Mouse (Mus musculus) urinary bladder, postnatal 25 days (tissue): Measurements from ENCODE around the gene Fads3.
A peak's percentile ranks its signal among the peaks of the same experiment; 100 is the strongest.

Experiments used
- DNase-seq: peaks from one replicate; pipeline ENCODE4 v3.0.0; 2022; ENCODE audit warnings: low spot score

Gene Fads3

DNA sequence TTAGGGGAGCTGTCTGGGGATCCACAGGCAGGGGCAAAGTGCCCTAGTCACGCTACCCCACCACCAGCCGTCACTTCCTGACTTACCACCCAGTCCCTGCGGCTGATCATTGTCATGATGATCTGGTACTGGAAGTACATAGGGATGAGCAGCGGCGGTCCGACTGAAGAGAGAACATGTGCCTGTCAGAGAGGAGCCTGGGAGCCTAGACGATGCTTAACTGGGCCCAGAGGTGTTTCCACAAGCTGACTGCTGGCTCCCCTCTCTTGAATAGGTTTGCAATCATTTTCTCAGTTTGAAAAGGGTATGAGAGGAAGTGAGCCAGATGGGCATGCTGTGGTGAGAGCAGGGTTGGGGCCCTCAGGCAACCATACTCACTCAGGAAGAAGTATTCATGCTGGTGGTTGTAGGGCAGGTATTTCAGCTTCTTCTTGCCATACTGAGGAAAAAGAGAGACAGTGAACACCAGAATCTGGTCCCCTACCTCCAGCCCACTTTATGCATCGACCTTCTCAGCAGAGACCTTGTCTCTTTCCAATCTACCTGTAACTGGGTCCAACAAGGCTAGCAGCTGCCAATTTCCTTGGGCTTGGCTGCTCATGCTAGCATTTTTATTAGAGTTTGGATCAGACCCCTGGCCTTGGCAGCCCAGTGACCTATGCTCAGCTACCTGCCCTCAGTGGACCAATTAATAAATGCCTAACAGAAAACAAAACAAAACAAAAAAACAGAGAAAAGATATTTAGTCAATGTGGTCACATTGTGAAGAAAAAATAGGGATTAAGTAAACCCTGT is 29.0 kb downstream of the Fads3 start:
- no peak for DNase-seq

GRCm38 (mm10) chr19:10071166-10071565 is 29.8 kb downstream of the Fads3 start:
- no peak for DNase-seq

- no peak for DNase-seq
Measured at GRCm38 (mm10) chr19:10071892-10072291, 30.5 kb downstream of the Fads3 start.

GRCm38 (mm10) chr19:10073145-10073544 is 31.8 kb downstream of the Fads3 start:
- DNase-seq: no peak

- no peak for DNase-seq
Measured at GRCm38 (mm10) chr19:10078392-10078791, 37.0 kb downstream of the Fads3 start.

DNA sequence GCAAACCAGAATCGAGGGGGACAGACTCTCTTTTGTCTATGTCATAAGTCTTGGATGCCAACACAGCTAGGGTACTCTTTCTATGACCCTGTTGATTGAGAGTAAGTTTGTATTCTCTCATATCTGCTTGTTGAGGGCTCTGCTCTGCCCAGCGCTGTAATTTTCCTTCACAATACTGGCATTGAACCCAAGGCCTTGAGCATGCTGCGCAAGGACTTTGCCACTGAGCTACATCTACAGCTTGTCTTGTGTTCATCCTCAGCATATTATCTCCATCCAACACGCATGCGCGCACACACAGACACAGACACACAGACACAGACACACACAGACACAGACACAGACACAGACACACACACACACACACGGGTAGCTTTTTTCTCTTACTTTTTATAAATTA is 39.0 kb downstream of the Fads3 start:
- DNase-seq: no peak

DNA sequence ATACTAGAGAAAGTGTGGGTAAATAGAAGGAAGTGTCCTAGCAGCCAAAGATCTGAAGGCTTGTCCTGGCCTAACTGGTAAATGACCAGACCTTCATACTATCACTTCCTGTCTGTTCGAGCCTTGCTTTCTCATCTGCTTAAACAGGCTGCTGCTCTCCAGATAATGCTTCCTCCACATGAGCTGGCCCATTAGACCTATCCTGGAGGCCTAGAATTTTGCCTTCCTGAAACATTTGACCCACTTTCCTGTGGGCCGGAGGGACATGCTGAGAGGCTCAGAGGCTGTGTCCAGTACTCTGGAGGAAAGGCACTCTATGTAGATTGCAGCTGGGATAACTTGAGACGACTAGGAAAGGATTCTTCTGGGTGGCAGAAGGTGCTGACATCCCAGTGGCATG is 40.7 kb downstream of the Fads3 start:
- DNase-seq: no peak

GRCm38 (mm10) chr19:10085454-10085853 is 44.1 kb downstream of the Fads3 start:
- no peak for DNase-seq

DNA sequence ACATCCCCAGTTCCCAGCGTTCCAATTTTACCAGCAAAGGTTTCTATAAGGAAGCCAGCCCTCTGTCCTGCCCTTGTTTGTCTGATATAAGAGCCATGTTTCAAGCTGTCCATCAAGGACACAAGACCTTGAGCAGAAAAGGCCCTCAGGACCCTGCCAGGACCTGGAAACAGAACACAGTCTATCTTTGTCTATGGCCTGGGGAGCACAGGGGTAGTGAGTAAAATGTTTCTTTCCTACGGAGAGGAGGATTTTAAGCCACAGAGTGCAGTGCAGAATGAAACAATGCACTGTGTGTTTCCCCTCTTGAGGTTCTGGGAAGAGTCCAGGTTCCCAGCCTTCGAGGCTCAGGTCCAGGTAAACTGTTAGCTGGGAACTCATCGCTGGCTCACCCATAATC is 45.6 kb downstream of the Fads3 start:
- DNase-seq: no peak

DNA sequence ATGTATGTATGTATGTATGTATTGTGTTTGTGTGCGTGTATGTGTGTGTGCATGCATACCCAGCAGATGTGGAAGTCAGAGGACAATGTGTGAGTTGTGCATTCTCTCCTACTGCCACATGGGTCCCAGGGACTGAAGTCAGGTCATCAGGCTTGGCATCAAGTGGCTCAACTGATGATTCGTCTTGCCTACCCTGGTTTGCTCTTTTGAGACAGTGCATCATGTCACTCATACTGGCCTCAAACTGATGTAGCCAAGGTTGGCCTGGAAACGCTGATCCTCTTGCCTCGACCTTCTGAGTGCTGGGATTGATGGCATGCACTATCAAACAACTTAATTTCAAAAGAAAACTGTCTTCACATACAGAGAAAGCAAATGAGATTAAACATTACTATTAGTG is 52.5 kb downstream of the Fads3 start:
- no peak for DNase-seq

DNA sequence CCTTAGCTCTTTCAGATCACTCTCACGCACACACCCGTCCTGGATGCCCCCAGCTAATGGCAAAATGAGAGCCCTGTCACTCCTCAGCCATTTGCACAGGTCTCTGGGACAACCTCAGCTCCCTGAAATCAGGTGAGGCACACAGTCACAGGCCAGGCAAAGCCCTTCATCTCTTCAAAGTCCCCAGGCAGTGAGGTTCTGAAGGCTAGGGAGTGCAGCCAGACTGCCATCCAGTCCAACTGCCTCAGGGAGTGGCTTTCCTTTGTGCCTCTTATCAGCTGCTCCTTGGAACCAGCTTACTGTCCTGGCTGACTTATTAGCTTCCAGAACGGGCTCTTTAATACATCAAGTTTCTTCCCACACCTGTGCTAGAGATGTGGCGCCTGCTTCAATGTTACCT is 53.3 kb downstream of the Fads3 start:
- no peak for DNase-seq

DNA sequence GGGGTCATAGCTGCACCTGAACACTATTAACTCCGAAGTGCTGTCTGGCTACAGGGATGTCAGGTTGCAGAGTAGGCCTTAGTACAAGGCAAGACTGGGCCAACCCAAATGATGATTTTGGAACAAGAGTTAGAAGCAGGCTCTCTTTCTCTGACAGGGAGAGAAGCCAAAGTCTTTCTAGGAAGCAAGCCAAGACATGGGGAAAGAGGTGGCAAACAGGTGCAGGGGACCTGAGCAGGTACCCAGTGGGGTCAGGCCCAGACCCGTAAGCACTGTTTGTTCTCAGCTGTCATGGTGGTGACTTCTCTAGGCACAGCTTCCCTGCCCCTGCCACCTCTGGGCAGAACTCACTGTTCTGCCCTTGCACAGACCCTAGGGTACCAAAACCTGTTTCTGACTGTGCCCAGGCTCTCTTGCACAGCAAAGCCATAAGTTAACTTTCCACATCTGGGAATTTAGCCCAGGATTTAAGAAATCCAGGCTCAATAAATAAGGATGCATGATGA is 55.1 kb downstream of the Fads3 start:
- no peak for DNase-seq

- no peak for DNase-seq
Measured at GRCm38 (mm10) chr19:10097826-10098225, 56.5 kb downstream of the Fads3 start.

DNA sequence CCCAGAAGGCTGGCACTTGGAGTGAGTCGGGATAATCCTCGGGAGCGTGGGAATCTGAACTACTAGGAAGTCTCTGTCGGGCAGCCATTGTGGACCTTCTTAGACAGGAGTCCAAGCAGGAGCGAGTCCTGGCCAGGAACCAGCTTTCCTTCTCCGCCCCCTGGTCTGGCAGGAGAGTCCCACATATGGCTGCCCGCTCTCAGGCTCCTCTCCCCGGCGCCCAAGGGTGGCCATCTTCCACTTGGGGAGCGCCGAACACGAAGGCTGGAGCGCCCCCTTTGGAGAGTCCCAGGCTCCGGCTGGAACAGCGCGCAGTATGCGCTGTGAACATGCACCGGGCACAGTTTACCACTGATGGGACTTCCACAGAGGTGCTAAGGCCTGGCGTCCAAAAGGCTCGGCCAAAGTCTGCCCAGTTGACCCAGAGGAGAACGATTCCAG is 59.3 kb downstream of the Fads3 start:
- peak; percentile 80 for DNase-seq

DNA sequence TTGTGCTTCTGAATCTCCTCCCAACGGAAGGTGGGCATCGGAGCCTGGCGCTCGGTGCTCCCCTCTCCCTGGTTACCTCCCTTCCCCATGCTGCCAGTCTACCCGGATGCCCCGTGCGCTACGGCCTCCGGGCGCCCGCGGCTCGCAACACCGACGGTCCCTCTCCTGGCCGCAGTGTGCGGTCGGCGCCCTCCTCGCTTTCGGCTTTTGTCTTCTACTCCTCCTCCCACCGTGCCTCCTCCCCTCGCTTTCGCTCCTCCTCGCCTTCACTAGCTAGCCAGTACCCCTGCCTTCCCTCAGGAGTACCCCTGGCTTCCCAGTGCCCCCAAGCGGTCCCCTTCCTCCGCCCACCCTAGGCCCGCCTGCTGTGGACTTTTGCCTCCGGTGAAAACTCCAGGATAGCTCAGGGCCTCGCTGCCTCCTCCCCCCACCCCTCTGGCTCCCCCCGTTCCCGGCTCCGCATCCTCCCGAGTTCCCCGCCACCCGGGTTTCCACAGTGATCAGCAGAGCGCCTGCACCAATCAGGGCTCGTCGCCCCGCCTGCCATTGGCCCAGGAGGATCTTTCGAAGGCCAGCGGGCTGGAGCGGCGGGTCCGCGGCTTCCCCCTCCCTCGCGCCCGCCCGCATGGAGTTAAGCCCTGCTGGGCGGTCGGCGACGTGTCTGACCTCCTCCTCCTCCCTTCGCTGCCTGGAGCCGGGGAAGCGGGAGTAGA is 60.1 kb downstream of the Fads3 start, which contains the start of gene Fads2:
Gene Fads2 (minus strand): TSS at position 406 of the 713 bp plus-strand sequence.
- DNase-seq: peak; percentile 86

GRCm38 (mm10) chr19:10102054-10102700 is 60.8 kb downstream of the Fads3 start:
- DNase-seq: no peak

GRCm38 (mm10) chr19:10104234-10104633 is 62.9 kb downstream of the Fads3 start:
- no peak for DNase-seq

DNA sequence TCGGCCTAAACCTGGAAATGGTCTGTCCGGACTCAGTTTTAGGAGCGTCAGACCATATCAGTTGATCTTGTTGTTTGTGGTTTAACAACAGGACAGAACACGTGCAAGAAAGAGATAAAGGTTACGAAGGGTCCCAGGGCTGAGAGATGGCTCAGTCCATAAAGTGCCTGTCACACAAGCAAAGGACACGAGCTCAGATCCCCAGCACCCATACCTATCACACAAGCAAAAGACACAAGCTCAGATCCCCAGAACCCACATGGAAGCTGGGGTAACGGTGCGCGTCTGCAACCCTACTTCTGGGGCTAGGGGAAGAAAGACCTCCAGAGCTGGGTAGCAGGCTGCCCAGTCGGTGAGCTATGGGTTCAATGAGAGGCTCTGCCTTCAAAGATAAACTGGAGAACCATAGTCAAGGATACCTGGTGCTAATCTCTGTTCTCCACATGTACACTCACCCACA is 63.7 kb downstream of the Fads3 start:
- DNase-seq: no peak

- DNase-seq: no peak
Measured at GRCm38 (mm10) chr19:10106634-10107033, 65.3 kb downstream of the Fads3 start.

GRCm38 (mm10) chr19:10107051-10107611 is 65.8 kb downstream of the Fads3 start:
- no peak for DNase-seq

DNA sequence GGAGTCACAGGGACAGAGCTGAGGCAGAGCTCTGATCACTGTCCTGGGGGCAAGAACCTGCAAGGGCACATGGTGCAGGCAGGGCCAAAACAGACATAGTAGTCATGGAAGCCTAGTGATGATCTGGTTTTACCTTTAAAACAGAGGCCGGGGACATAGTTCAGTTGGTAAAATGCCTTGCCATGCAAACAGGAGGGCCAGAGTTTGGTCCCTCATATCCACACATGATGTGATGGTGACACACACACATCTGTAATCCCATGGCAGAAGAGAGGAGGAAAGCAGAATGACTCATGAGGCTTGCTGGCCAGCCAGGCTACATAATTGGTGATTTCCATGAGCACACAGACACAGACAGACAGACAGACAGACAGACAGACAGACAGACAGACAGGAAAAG is 66.8 kb downstream of the Fads3 start:
- DNase-seq: no peak

DNA sequence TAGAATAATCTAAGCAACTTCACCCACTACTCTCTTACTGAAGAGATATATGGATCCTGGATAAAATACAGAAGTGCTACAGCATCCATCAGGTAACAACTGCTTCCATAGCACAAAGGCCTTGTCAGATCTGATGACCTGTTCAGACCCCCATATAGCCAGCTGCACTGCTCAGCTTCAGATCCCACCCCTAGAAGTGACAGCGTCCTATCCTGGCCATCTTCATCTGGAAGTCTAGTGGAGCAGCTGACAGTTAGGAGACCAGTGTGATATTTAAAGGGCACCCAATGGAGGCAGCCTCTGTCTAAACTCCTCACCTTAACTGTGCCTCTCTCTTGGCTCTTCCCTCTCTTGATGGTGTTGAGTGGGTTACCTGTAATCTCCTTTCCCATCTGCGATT is 67.3 kb downstream of the Fads3 start:
- no peak for DNase-seq
